Mouse (Mus musculus) layer of hippocampus, adult 18-20 months (tissue): ENCODE measurements around the gene Olfr1417. TPM values are rescaled to one million over a fixed set of nuclear protein-coding genes. Genes with fewer than 3 reads are reported as not detected.

Experiments
- DNase-seq, 2 experiments: peaks; one replicate each; pipeline ENCODE4 v3.0.0; 2022; ENCODE audit warnings: low spot score in 2 of 2
- total RNA-seq, 2 experiments: library from RNA; stranded (reverse); gene quantifications; 2 replicates each; pipeline ENCODE4 v1.2.3; 2021

The Olfr1417 gene
- total RNA-seq, 2 experiments from 2014 or later, result not detected

GRCm38 (mm10) chr19:11811688-11812365, 27.2 kb downstream of the Olfr1417 start:
- DNase-seq, result no peak

- no peak for DNase-seq
Observed at GRCm38 (mm10) chr19:11810856-11811255, 28.2 kb downstream of the Olfr1417 start.

- no peak for DNase-seq
Observed at GRCm38 (mm10) chr19:11810003-11810758, 28.8 kb downstream of the Olfr1417 start.

- DNase-seq, result no peak
Observed at GRCm38 (mm10) chr19:11808452-11808851, 30.6 kb downstream of the Olfr1417 start.

- no peak for DNase-seq
Observed at GRCm38 (mm10) chr19:11807822-11808221, 31.2 kb downstream of the Olfr1417 start.

- DNase-seq, result no peak
Observed at GRCm38 (mm10) chr19:11807251-11807650, 31.8 kb downstream of the Olfr1417 start.

GRCm38 (mm10) chr19:11804423-11804822, 34.6 kb downstream of the Olfr1417 start:
- DNase-seq, result no peak

GRCm38 (mm10) chr19:11800531-11801315, 38.3 kb downstream of the Olfr1417 start:
- no peak for DNase-seq

- no peak for DNase-seq
Observed at GRCm38 (mm10) chr19:11794447-11794846, 44.6 kb downstream of the Olfr1417 start.

- DNase-seq, result no peak
Observed at GRCm38 (mm10) chr19:11793741-11794359, 45.2 kb downstream of the Olfr1417 start.

- DNase-seq, result no peak
Observed at GRCm38 (mm10) chr19:11791825-11792224, 47.2 kb downstream of the Olfr1417 start.

GRCm38 (mm10) chr19:11788876-11789275, 50.1 kb downstream of the Olfr1417 start:
- no peak for DNase-seq

- no peak for DNase-seq
Observed at GRCm38 (mm10) chr19:11787826-11788225, 51.2 kb downstream of the Olfr1417 start.

- no peak for DNase-seq
Observed at GRCm38 (mm10) chr19:11785409-11786154, 53.4 kb downstream of the Olfr1417 start.

- peak in 1 of 2 experiments; percentile 80 for DNase-seq
Observed at GRCm38 (mm10) chr19:11777191-11777865, 61.7 kb downstream of the Olfr1417 start.

Other genes with a start within 250 kb of the Olfr1417 start
- gene Ms4a6d, start 234.4 kb downstream of the Olfr1417 start, total RNA-seq, result 1 to 10 TPM; 1.4 TPM
- not detected for gene Ms4a2, start 215.5 kb downstream of the Olfr1417 start, total RNA-seq
- gene Ms4a3, start 198.4 kb downstream of the Olfr1417 start, total RNA-seq, result not detected
- gene Oosp2, start 178.7 kb downstream of the Olfr1417 start, total RNA-seq, result not detected
- not detected for gene Oosp1, start 148.1 kb downstream of the Olfr1417 start, total RNA-seq
- not detected for gene Oosp3, start 142.2 kb downstream of the Olfr1417 start, total RNA-seq
- gene Gif, start 91.7 kb downstream of the Olfr1417 start, total RNA-seq, result not detected
- 10 to 100 TPM; 35.3 to 36.1 TPM for gene Mrpl16, start 68.8 kb downstream of the Olfr1417 start, total RNA-seq
- 10 to 100 TPM; 28.2 to 30.0 TPM for gene Stx3, start 19.8 kb downstream of the Olfr1417 start, total RNA-seq
- not detected for gene Olfr1418, start 21.8 kb upstream of the Olfr1417 start, total RNA-seq
- gene Olfr1419, start 35.9 kb upstream of the Olfr1417 start, total RNA-seq, result not detected
- not detected for gene Olfr1420, start 47.3 kb upstream of the Olfr1417 start, total RNA-seq
- gene Patl1, start 73.2 kb upstream of the Olfr1417 start, total RNA-seq, result 10 to 100 TPM; 22.7 to 23.3 TPM
- gene Osbp, start 126.7 kb upstream of the Olfr1417 start, total RNA-seq, result 10 to 100 TPM; 51.3 to 52.5 TPM
- gene Olfr1423, start 202.1 kb upstream of the Olfr1417 start, total RNA-seq, result not detected
- gene Olfr1424, start 223.5 kb upstream of the Olfr1417 start, total RNA-seq, result not detected
- not detected for gene Olfr1425, start 238.5 kb upstream of the Olfr1417 start, total RNA-seq